Mouse (Mus musculus) stomach, embryonic 14.5 days (tissue): ENCODE measurements around the gene Iffo1. TPM values are rescaled to one million over a fixed set of nuclear protein-coding genes. Genes with fewer than 3 reads are reported as not detected.
"Not testable (repeated sequence)": the region's sequence is repeated elsewhere in the genome, so short reads cannot be mapped to it uniquely, and the experiment has no call there.

Source experiments
- ATAC-seq: fragments of 200-750 bp; cut with Nextera tagmentation; 2 replicates; pipeline ENCODE4 v1.8.0; 2017; ENCODE audit warnings: low read depth, moderate TSS enrichment; ENCODE audit not compliant: insufficient number of reproducible peaks, insufficient read depth, low FRiP score
- H3K27ac ChIP-seq: fragments of 300-500 bp; sonication (generic); 2 replicates; pipeline ENCODE4 v1.5.1; 2014; ENCODE audit warnings: mild to moderate bottlenecking, low read length, moderate library complexity, mixed read lengths
- H3K27me3 ChIP-seq: fragments of 300-500 bp; sonication (generic); 2 replicates; pipeline ENCODE4 v1.6.1; 2014; ENCODE audit warnings: low read length, control low read depth, mixed read lengths; ENCODE audit not compliant: control insufficient read depth, insufficient read depth
- H3K36me3 ChIP-seq: fragments of 300-500 bp; sonication (generic); 2 replicates; pipeline ENCODE4 v1.6.1; 2014; ENCODE audit warnings: mild to moderate bottlenecking, control low read depth, low read length, moderate library complexity, mixed read lengths; ENCODE audit not compliant: control insufficient read depth, insufficient read depth
- H3K4me1 ChIP-seq: fragments of 300-500 bp; sonication (generic); 2 replicates; pipeline ENCODE4 v1.6.1; 2014; ENCODE audit warnings: low read length, control low read depth, mixed read lengths; ENCODE audit not compliant: control insufficient read depth, insufficient read depth
- H3K4me2 ChIP-seq: fragments of 300-500 bp; sonication (generic); replicated peaks from 2 replicates; pipeline ENCODE4 v1.6.1; 2014; ENCODE audit warnings: low read depth, low read length, control low read depth
- H3K4me3 ChIP-seq: fragments of 300-500 bp; sonication (generic); 2 replicates; pipeline ENCODE4 v1.5.1; 2014; ENCODE audit warnings: low read depth, low read length, control low read depth
- H3K9ac ChIP-seq: fragments of 300-500 bp; sonication (generic); replicated peaks from 2 replicates; pipeline ENCODE4 v1.6.1; 2014; ENCODE audit warnings: low read depth, mild to moderate bottlenecking, control low read depth, low read length, moderate library complexity, mixed read lengths
- H3K9me3 ChIP-seq: fragments of 300-500 bp; sonication (generic); 2 replicates; pipeline ENCODE4 v1.6.1; 2016; ENCODE audit warnings: low read depth, low read length, control low read depth; ENCODE audit not compliant: control insufficient read depth
- whole genome bisulfite sequencing: fragments of 180-500 bp; shearing (Covaris S2); extraction: QIAGEN DNeasy Blood & Tissue Kit; methylation state at CpG from one replicate; pipeline ENCODE4 v1.1.7; 2014; 5-methylcytosine and 5-hydroxymethylcytosine counted together
- polyA plus RNA-seq: library from polyadenylated mRNA; unstranded; fragments of >200 nt; fragmentation: Nextera tagmentation; extraction: Ambion mirVana; gene quantifications from 2 replicates; pipeline ENCODE4 v1.2.1, GENCODE M21; 2014

Gene Iffo1
- polyA plus RNA-seq, 1 experiment from 2014 or later: 7.4 TPM

- no peak overlapping the region; the same call in 1 of the 2 replicates for H3K27ac ChIP-seq
- no peaks in the 10 kb centered on the region for H3K27me3 ChIP-seq
- H3K9ac ChIP-seq: no peak overlapping the region
- ATAC-seq: no peak
- H3K4me2 ChIP-seq: no peak overlapping the region
- H3K9me3 ChIP-seq: no peaks in the 10 kb centered on the region
- 20% methylated on average over 22 of the region's 22 CpGs for WGBS
- H3K4me3 ChIP-seq: no peak overlapping the region
- peaks cover 8% of the 10 kb centered on the region for H3K4me1 ChIP-seq
- peaks cover 37% of the 10 kb centered on the region for H3K36me3 ChIP-seq
These were observed 16.1 kb downstream of the Iffo1 start for GRCm38 (mm10) chr6:125160854-125161760.

GRCm38 (mm10) chr6:125161971-125162370, 16.9 kb downstream of the Iffo1 start:
- H3K9me3 ChIP-seq, H3K4me2 ChIP-seq, H3K27ac ChIP-seq, ATAC-seq, H3K27me3 ChIP-seq, H3K4me3 ChIP-seq, H3K9ac ChIP-seq: not testable (repeated sequence)
- WGBS: 10% methylated on average over 2 of the region's 5 CpGs
- peaks cover 15% of the 10 kb centered on the region for H3K4me1 ChIP-seq
- peaks cover 37% of the 10 kb centered on the region for H3K36me3 ChIP-seq

GRCm38 (mm10) chr6:125162615-125163305, 17.7 kb downstream of the Iffo1 start:
- not testable (repeated sequence) for H3K27me3 ChIP-seq, ATAC-seq, H3K4me3 ChIP-seq, H3K9ac ChIP-seq, H3K9me3 ChIP-seq, H3K4me2 ChIP-seq, H3K27ac ChIP-seq
- peaks cover 22% of the 10 kb centered on the region for H3K4me1 ChIP-seq
- H3K36me3 ChIP-seq: peaks cover 37% of the 10 kb centered on the region
- 74% methylated on average over 9 of the region's 16 CpGs for WGBS

- no peaks in the 10 kb centered on the region for H3K27me3 ChIP-seq
- H3K9ac ChIP-seq: peak overlapping the region; percentile 89
- peak overlapping the region; percentile 75 for H3K4me3 ChIP-seq
- no peaks in the 10 kb centered on the region for H3K9me3 ChIP-seq
- H3K27ac ChIP-seq: peak overlapping the region; percentile 91; the same call in 1 of the 2 replicates
- ATAC-seq: no peak
- peak overlapping the region; percentile 70 for H3K4me2 ChIP-seq
- H3K36me3 ChIP-seq: peaks cover 45% of the 10 kb centered on the region
- peaks cover 22% of the 10 kb centered on the region for H3K4me1 ChIP-seq
- 3% methylated on average over 20 of the region's 20 CpGs for WGBS
These were observed 19.0 kb downstream of the Iffo1 start for GRCm38 (mm10) chr6:125163801-125164657.

- Histone ChIP-seq H3K4me1 (peaks cover 22% of the 10 kb centered on the region), H3K4me2 (peak overlapping the region; percentile 70), H3K9me3 (no peaks in the 10 kb centered on the region), H3K9ac (peak overlapping the region; percentile 89), H3K36me3 (peaks cover 50% of the 10 kb centered on the region), H3K27ac (peak overlapping the region; percentile 91), H3K4me3 (peak overlapping the region; percentile 75), H3K27me3 (no peaks in the 10 kb centered on the region)
- under 1% methylated on average over 39 of the region's 39 CpGs for WGBS
- peak; percentile 4; the same call in 1 of the 2 replicates for ATAC-seq
These were observed 19.8 kb downstream of the Iffo1 start for GRCm38 (mm10) chr6:125164672-125165327.

GRCm38 (mm10) chr6:125165328-125165891, 20.4 kb downstream of the Iffo1 start:
- peaks cover 22% of the 10 kb centered on the region for H3K4me1 ChIP-seq

GRCm38 (mm10) chr6:125166051-125166751, 21.2 kb downstream of the Iffo1 start, which contains the start of gene Gapdh:
Gapdh (minus strand) TSS chr6:125166467.
- no peaks in the 10 kb centered on the region for H3K9me3 ChIP-seq
- peak within 1 kb of the TSS; percentile 70 for H3K4me2 ChIP-seq
- peak within 1 kb of the TSS; percentile 89 for H3K9ac ChIP-seq
- peak within 1 kb of the TSS; percentile 75 for H3K4me3 ChIP-seq
- H3K27ac ChIP-seq: peak within 1 kb of the TSS; percentile 97
- H3K4me1 ChIP-seq: peaks cover 22% of the 10 kb centered on the region
- H3K36me3 ChIP-seq: peaks cover 53% of the 10 kb centered on the region
- ATAC-seq: peak; percentile 62
- no peaks in the 10 kb centered on the region for H3K27me3 ChIP-seq
- WGBS: under 1% methylated on average over 18 of the region's 18 CpGs

More at GRCm38 (mm10) chr6:125165328-125165891, 20.4 kb downstream of the Iffo1 start:
- H3K9ac ChIP-seq: peak overlapping the region; percentile 89
- no peaks in the 10 kb centered on the region for H3K9me3 ChIP-seq
- WGBS: 0% methylated on average over 36 of the region's 36 CpGs
- peak overlapping the region; percentile 70 for H3K4me2 ChIP-seq
- peak; percentile 92 for ATAC-seq
- peak overlapping the region; percentile 97 for H3K27ac ChIP-seq
- H3K4me3 ChIP-seq: peak overlapping the region; percentile 75
- no peaks in the 10 kb centered on the region for H3K27me3 ChIP-seq
- H3K36me3 ChIP-seq: peaks cover 53% of the 10 kb centered on the region
